Mouse (Mus musculus) midbrain, postnatal 0 days (tissue): ENCODE data around the gene Tcf25. TPM values are rescaled to one million over a fixed set of nuclear protein-coding genes. Genes with fewer than 3 reads are reported as not detected.
"Not testable (repeated sequence)": the region's sequence is repeated elsewhere in the genome, so short reads cannot be mapped to it uniquely, and the experiment has no call there.

ENCODE experiments used
- ATAC-seq: fragments of 200-750 bp; cut with Nextera tagmentation; 2 replicates; pipeline ENCODE4 v1.8.0; 2017; ENCODE audit warnings: moderate number of reproducible peaks, mild to moderate bottlenecking, moderate TSS enrichment, moderate library complexity; ENCODE audit not compliant: low FRiP score
- DNase-seq: peaks from one replicate; pipeline ENCODE4 v3.0.0-alpha.2; 2015; ENCODE audit warnings: low spot score
- H3K27ac ChIP-seq: fragments of 300-500 bp; sonication (generic); 2 replicates; pipeline ENCODE4 v1.5.1; 2014; ENCODE audit warnings: low read depth, mild to moderate bottlenecking, low read length, mixed read lengths
- H3K27me3 ChIP-seq: fragments of 300-500 bp; sonication (generic); 2 replicates; pipeline ENCODE4 v1.6.1; 2014; ENCODE audit warnings: low read length, control low read depth, mixed read lengths; ENCODE audit not compliant: insufficient read depth
- H3K36me3 ChIP-seq: fragments of 300-500 bp; sonication (generic); 2 replicates; pipeline ENCODE4 v1.6.1; 2014; ENCODE audit warnings: low read length, control low read depth, mixed read lengths; ENCODE audit not compliant: insufficient read depth
- H3K4me1 ChIP-seq: fragments of 300-500 bp; sonication (generic); 2 replicates; pipeline ENCODE4 v1.6.1; 2014; ENCODE audit warnings: mild to moderate bottlenecking, control low read depth, antibody characterized with exemption, low read length, mixed read lengths; ENCODE audit not compliant: insufficient read depth
- H3K4me2 ChIP-seq: fragments of 300-500 bp; sonication (generic); 2 replicates; pipeline ENCODE4 v1.6.1; 2014; ENCODE audit warnings: low read depth, mild to moderate bottlenecking, low read length, mixed read lengths; ENCODE audit not compliant: poor library complexity, severe bottlenecking
- H3K4me3 ChIP-seq: fragments of 300-500 bp; sonication (generic); 2 replicates; pipeline ENCODE4 v1.5.1; 2014; ENCODE audit warnings: low read depth, mild to moderate bottlenecking, low read length, moderate library complexity
- H3K9ac ChIP-seq: fragments of 300-500 bp; sonication (generic); replicated peaks from 2 replicates; pipeline ENCODE4 v1.6.1; 2014; ENCODE audit warnings: mild to moderate bottlenecking, low read length, moderate library complexity, mixed read lengths; ENCODE audit not compliant: poor library complexity, severe bottlenecking
- H3K9me3 ChIP-seq: fragments of 300-500 bp; sonication (generic); 2 replicates; pipeline ENCODE4 v1.6.1; 2016; ENCODE audit warnings: low read length, control low read depth
- CTCF ChIP-seq: IDR thresholded peaks from 2 replicates; pipeline ENCODE4 v1.5.1; 2016; ENCODE audit warnings: antibody characterized with exemption, mild to moderate bottlenecking
- WGBS: fragments of 180-500 bp; shearing (Covaris S2); extraction: QIAGEN DNeasy Blood & Tissue Kit; methylation state at CpG from one replicate; pipeline ENCODE4 v1.1.7; 2014; 5-methylcytosine and 5-hydroxymethylcytosine counted together
- polyA plus RNA-seq: library from polyadenylated mRNA; unstranded; fragments of >200 nt; fragmentation: Nextera tagmentation; extraction: Ambion mirVana; gene quantifications from 2 replicates; pipeline ENCODE4 v1.2.1, GENCODE M21; 2015
- total RNA-seq: library from RNA; depleted of rRNA; stranded (reverse); fragments of >200 nt; gene quantifications from 2 replicates; pipeline ENCODE4 v1.2.3, GENCODE M21; 2014

Gene Tcf25
- total and polyA plus RNA-seq, 2 experiments from 2014 or later = 413 to 538 TPM

DNA sequence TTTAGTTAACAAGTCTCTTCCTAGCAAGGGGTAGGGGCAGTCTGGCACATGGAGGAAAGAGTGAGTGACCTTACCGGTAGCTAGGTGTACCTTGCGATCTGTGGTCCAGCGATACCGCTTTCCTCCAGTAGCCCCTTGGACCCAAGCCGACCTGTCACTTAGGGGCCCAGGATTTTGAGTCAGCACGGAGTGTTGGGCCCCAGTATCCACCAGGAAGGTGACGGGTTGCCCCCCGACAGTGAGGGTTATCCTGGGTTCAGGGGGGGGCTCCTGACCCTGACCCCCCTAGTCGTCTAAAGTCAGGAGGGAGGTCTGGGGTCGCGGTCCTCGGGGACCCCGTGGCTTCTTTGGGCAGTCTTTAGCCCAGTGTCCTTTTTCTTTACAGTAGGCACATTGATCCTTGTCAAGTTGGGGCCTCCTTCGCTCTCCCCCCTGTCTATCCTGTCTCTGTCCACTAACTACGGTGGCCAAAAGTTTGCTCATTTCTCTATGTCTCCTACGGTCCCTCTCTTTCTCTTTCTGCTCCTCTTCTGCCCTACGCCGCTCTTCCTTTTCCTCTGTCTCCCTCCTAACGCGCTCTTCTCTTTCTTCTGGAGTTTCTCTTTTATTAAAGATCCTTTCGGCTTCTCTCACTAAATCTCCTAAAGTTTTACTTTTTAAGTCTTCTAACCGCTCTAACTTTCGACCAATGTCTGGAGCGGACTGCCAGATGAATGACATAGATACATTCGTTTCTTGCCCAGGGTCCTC is 58.2 kb downstream of the Tcf25 start:
- Histone ChIP-seq H3K36me3 (no peaks in the 10 kb centered on the region), H3K9ac (no peak overlapping the region), H3K4me3 (no peak overlapping the region), H3K27me3 (no peaks in the 10 kb centered on the region), H3K4me1 (no peaks in the 10 kb centered on the region), H3K27ac (no peak overlapping the region), H3K9me3 (peaks cover 10% of the 10 kb centered on the region; the same call in 1 of the 2 replicates), H3K4me2 (no peak overlapping the region)
- 98% methylated on average over 25 of the region's 25 CpGs for WGBS
- no peak for DNase-seq
- TF ChIP-seq CTCF = no peak
- no peak for ATAC-seq

DNA sequence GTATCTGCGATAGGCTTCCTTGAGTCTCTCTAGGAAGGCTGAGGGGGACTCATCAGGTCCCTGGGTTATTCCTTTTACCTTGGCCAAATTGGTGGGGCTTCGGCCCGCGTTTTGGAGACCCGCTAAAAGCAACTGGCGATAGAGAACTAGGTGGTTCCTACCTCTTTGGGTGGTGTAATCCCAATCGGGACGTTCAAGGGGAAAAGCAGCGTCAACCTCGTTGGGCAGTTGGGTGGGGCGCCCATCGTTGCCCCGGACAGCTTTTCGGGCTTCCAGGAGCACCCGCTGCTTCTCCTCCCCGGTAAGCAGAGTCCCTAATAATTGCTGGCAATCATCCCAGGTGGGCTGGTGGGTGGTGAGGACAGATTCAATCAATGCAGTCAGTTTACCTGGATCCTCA is 58.8 kb downstream of the Tcf25 start:
- Histone ChIP-seq H3K9me3 (peaks cover 10% of the 10 kb centered on the region; the same call in 1 of the 2 replicates), H3K27ac (no peak overlapping the region), H3K27me3 (no peaks in the 10 kb centered on the region), H3K4me3 (no peak overlapping the region), H3K9ac (no peak overlapping the region), H3K4me2 (no peak overlapping the region), H3K36me3 (no peaks in the 10 kb centered on the region), H3K4me1 (no peaks in the 10 kb centered on the region)
- TF ChIP-seq CTCF = no peak
- DNase-seq (no peak), ATAC-seq (no peak)
- 96% methylated on average over 16 of the region's 16 CpGs for WGBS

DNA sequence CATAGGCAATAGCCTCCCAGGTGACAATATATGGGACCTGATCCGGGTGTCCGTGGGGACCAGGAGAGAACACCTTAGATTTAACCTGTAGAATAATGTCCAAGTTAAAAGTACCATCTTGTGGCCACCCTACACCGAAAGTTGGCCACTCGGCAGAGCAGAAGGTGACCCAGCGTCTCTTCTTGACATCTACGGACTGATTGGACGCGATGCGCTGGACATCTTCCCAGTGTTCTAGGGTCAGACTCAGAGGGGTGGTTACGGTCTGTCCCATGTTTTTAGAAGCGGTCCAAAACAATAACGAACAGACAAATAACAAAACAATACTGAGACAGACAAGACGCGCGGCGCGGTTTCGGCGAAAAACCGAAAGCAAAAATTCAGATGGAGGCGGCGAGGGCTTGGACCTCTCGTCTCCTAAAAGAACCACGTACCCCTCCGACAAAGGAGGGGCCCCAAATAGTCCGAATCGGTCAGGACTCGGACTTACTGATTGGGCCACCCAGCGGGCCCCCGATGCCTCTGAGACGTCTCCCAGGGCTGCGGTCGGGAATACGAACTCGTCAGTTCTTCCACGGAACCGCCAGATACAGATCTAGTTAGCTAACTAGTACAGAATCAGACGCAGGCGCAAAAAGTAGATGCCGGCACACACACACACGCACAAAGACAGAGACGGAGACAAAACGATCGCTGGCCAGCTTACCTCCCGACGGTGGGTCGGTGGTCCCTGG is 59.9 kb downstream of the Tcf25 start:
- ATAC-seq, H3K27me3 ChIP-seq, H3K36me3 ChIP-seq, H3K27ac ChIP-seq, H3K4me3 ChIP-seq, H3K4me2 ChIP-seq, H3K9ac ChIP-seq, DNase-seq, H3K4me1 ChIP-seq, H3K9me3 ChIP-seq: not testable (repeated sequence)
- WGBS = 97% methylated on average over 42 of the region's 47 CpGs

DNA sequence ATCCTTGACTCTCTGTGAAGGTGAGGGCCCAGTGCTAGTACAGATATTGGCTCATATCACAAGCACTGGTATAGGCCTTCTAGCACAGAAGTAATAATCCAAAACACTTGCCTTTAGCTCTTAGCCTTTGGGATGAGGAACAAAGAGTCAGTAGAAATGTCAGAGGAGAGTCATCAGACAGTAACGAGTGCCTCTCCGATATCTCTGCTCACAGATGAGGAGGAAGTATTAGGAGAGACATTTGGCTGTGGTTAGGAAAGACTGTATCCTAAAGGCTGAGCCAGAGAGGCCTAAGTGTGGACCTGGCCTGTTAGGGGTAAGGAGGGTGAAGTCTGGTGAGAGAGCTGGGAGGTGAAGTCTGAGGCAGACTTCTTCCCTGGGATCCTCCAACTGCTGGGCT is 68.2 kb downstream of the Tcf25 start:
- WGBS = 94% methylated on average over 2 of the region's 2 CpGs
- no peaks in the 10 kb centered on the region for H3K27me3 ChIP-seq
- DNase-seq = no peak

DNA sequence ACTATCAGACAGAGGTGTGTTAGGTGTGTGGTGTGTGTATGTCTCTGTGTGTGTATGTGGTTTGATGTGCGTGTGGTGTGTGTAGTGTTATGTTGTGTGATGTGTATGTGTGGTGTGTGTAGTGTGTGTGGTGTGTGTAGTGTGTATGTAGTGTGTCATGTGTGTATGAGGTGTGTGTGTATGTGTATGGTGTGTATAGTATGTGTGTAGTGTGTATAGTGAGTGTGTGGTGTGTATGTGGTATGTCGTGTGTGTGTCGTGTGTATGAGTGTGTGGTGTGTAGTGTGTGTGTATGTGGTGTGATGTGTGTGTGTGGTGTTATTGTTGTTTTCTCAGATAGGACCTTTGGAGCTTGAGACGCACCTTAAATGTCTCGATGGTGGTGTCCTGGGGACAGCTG is 68.8 kb downstream of the Tcf25 start:
- H3K4me2 ChIP-seq = peak overlapping the region; percentile 67
- H3K9ac ChIP-seq = no peak overlapping the region
- no peak overlapping the region for H3K27ac ChIP-seq
- H3K36me3 ChIP-seq = no peaks in the 10 kb centered on the region
- H3K27me3 ChIP-seq = no peaks in the 10 kb centered on the region
- H3K9me3 ChIP-seq = no peaks in the 10 kb centered on the region
- H3K4me1 ChIP-seq = peaks cover 2% of the 10 kb centered on the region; the same call in 1 of the 2 replicates
- no peak for DNase-seq
- peak overlapping the region; percentile 70; the same call in 1 of the 2 replicates for H3K4me3 ChIP-seq
- ATAC-seq = peak; percentile 28; the same call in 1 of the 2 replicates
- 83% methylated on average over 5 of the region's 5 CpGs for WGBS
- no peak for TF ChIP-seq CTCF

More for the DNA sequence above, 68.2 kb downstream of the Tcf25 start:
- Histone ChIP-seq H3K27ac (no peak overlapping the region), H3K9me3 (no peaks in the 10 kb centered on the region), H3K9ac (no peak overlapping the region), H3K4me3 (no peak overlapping the region), H3K36me3 (no peaks in the 10 kb centered on the region), H3K4me1 (peaks cover 2% of the 10 kb centered on the region; the same call in 1 of the 2 replicates), H3K4me2 (no peak overlapping the region)
- ATAC-seq = no peak
- no peak for TF ChIP-seq CTCF
